Mouse (Mus musculus): ENCODE data around the gene Fmnl2.
A peak's percentile ranks its signal among the peaks of the same experiment; 100 is the strongest.

The Fmnl2 gene

DNA sequence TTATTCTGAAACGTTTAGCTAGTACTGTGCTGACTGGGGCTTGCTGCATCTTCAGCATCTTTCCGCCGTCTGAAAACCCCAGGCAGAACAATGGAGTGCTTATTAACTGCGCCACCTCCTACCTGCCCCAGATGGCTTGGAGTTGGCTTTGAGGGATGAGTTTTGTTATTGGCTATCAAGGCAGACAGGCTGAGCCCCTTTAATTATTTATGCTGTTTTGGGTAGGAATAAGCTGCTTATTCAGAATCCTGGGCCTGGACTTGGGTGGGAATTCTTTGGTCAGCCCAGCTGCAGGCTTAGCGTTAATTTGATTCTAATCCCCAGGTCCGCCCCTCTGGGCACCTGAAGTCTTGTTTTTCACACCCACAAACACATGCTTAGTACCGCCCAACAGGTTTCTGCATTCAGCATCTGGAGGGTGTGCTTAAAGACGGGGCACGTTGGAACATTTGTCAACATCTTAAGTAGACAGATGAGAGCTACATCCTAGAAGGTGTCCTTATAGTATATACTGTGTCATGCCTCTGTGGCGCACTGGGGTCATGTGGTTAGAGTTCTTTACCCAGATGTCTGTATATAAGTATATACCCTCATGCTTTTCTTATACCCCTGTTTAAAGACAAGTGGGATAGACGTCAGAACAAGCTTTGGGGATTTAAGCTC is 89.0 kb downstream of the Fmnl2 start:
- Histone ChIP-seq H3K36me3 (ENCODE audit: control insufficient read depth, insufficient read depth, low read length, poor library complexity, severe bottlenecking) (no peaks in the 10 kb centered on the region), H3K27me3 (ENCODE audit: control insufficient read depth, insufficient read depth, low read length, poor library complexity, severe bottlenecking) (no peaks in the 10 kb centered on the region)
- DNase-seq (ENCODE audit: low read depth, low spot score), result no peak

DNA sequence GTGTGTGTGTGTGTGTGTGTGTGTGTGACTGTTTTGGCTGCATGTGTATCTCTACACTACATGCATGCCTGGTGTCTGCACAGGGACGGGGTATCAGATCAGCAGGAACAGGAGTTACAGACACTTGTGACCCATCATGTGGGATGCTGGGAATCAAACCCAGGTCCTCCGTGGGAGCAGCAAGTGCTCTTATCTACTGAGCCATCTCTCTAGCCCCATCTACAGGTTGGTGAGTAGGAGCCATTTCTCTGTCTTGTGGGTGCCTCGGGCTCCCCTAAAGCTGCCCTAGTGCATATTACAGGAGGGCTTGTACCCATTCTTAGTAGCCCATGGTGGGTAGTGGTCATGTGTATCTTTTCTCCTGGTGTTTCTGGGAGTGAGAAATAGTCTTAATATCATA is 90.7 kb downstream of the Fmnl2 start:
- DNase-seq (ENCODE audit: low read depth, low spot score), result no peak
- Histone ChIP-seq H3K27me3 (ENCODE audit: control insufficient read depth, insufficient read depth, low read length, poor library complexity, severe bottlenecking) (no peaks in the 10 kb centered on the region), H3K36me3 (ENCODE audit: control insufficient read depth, insufficient read depth, low read length, poor library complexity, severe bottlenecking) (no peaks in the 10 kb centered on the region)

DNA sequence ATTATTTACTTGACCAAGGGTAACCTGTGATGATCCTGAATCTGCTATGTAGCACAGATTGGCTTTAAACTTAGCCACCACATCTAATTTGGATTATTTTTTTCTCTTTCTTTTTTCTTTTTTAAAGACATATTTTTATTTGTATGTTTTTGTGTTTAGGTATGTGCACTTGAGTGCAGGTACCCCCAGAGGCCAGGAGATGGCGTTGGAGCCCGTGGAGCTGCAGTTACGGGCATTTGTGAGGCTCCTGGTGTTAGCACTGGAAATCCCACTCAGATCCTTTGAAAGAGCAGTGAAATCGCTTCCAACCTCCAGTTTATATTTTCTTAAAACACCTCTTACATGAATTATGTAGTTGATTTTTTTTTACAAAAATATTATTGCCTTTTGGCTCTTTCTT is 91.9 kb downstream of the Fmnl2 start:
- no peak for DNase-seq (ENCODE audit: low read depth, low spot score)
- no peaks in the 10 kb centered on the region for H3K36me3 ChIP-seq (ENCODE audit: control insufficient read depth, insufficient read depth, low read length, poor library complexity, severe bottlenecking)
- H3K27me3 ChIP-seq (ENCODE audit: control insufficient read depth, insufficient read depth, low read length, poor library complexity, severe bottlenecking), result no peaks in the 10 kb centered on the region

DNA sequence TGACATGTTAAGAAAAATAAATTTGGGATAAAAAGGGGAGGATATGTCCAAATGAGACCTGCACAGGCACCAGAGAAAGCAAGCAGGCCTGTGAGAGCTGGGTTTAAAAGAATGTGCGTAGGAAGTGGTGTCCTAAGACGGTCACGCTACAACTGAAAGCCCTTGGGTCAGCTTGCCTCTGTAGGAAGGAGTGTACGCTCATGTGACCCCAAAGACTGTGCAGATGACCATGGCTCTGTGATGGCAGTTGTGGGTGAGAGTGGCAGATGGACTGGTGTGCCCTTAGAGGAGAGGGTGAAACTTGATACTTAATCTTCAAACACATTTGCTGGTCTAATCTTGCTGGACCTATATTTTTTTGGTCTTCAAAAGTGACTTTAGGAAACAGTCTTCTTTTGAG is 92.6 kb downstream of the Fmnl2 start:
- Histone ChIP-seq H3K36me3 (ENCODE audit: control insufficient read depth, insufficient read depth, low read length, poor library complexity, severe bottlenecking) (no peaks in the 10 kb centered on the region), H3K27me3 (ENCODE audit: control insufficient read depth, insufficient read depth, low read length, poor library complexity, severe bottlenecking) (no peaks in the 10 kb centered on the region)
- DNase-seq (ENCODE audit: low read depth, low spot score), result no peak

DNA sequence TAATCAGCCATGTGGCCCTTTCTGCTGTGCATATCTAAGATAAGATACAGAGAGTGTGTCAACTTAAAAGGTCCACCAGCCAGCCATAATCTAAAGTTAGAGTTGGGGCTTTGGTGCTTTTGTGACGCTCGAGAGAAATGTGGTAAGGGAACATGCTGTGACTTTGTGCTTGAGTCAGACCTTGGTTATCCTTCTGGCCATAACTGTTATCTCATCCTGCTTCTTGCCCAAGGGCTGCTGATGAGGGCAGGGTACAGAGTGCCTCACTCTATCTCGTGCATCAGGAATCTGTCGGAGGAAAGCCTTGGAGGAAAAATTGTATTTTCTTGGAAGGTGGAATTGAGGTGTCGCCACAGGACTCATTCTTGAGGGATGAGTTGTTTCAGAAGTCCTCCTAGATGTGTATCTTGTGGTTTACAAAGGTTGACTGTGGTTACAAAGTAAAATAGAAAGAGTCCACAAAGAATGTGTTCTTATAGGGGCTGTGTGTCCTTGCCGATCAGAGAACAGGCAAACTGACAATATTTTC is 94.6 kb downstream of the Fmnl2 start:
- no peaks in the 10 kb centered on the region for H3K36me3 ChIP-seq (ENCODE audit: control insufficient read depth, insufficient read depth, low read length, poor library complexity, severe bottlenecking)
- DNase-seq (ENCODE audit: low read depth, low spot score), result no peak
- no peaks in the 10 kb centered on the region for H3K27me3 ChIP-seq (ENCODE audit: control insufficient read depth, insufficient read depth, low read length, poor library complexity, severe bottlenecking)

DNA sequence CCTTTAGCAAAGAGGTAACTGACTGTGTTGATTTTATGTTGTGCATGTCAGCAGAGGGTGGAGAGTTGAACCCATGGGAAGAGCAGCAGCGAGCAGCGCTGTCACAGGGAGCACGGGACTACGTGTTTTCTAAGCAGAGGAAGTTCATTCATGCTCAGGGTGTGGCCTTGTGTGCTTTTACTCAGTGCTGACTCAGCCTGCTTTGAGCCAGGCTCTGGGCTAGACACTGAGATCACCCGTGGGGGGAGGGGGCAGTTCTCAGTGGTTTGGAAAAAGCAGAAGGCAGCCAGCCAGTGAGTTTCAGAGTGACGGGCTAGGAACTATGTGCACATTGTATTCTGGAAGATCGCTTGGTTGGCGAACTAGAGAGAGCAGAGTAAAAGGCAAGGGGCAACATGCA is 97.4 kb downstream of the Fmnl2 start:
- H3K36me3 ChIP-seq (ENCODE audit: control insufficient read depth, insufficient read depth, low read length, poor library complexity, severe bottlenecking), result no peaks in the 10 kb centered on the region
- peak; percentile 49 for DNase-seq (ENCODE audit: low read depth, low spot score)
- H3K27me3 ChIP-seq (ENCODE audit: control insufficient read depth, insufficient read depth, low read length, poor library complexity, severe bottlenecking), result no peaks in the 10 kb centered on the region

DNA sequence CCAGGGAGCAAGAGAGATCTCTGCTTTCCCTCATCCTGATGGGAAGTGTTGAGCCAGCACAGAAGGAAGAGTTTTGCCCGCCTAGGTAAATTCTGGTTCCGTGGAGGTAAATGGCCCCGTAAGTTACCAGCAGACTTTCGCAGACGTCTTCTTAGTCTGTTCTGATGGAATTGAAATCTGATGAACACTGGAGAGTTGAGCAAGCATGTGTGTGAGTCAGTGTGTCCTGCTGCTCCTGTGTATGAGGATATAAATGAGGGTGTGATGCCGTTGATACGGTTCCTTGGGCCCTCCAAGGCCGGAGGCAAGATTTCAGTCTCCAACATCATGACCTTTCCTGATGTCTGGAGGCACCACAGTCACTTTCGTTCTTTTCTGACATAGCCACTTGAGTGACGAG is 98.2 kb downstream of the Fmnl2 start:
- no peaks in the 10 kb centered on the region for H3K27me3 ChIP-seq (ENCODE audit: control insufficient read depth, insufficient read depth, low read length, poor library complexity, severe bottlenecking)
- no peaks in the 10 kb centered on the region for H3K36me3 ChIP-seq (ENCODE audit: control insufficient read depth, insufficient read depth, low read length, poor library complexity, severe bottlenecking)
- DNase-seq (ENCODE audit: low read depth, low spot score), result no peak

DNA sequence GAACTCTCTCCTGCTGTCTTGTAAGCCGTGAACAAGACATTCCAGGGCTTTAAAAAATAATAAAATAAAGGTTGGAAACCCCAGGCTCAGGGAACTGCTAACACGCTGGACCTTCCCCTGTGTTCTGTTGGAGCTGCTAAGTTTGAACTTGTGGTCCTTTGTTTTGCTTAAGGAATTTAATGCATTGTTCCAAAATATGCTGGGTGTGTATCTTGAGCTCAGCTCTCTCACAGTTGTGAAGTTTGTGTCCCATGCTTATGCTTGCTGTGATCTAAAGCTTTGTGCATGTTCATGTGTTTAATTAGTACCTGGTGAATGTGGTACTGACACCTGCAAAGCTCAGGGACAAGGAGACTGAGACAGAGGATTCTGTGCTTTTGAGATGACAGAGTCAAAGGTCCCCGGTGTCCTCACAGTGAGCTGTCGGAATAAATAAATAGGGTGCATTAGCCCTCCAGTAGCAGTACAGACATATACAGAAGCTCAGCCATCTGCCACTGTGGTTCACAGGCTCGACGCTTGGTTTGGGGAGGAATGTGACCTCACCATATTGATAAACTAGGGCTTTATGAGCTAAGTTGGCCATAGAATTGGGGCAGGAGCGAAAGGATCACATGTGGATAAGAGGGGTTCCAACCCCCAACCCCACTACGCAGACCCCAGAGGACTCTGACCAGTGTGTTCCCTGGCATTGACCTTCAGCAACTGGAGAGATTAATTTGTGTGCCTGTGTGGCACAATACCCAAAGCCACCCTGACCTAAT is 100.3 kb downstream of the Fmnl2 start:
- H3K36me3 ChIP-seq (ENCODE audit: control insufficient read depth, insufficient read depth, low read length, poor library complexity, severe bottlenecking), result no peaks in the 10 kb centered on the region
- DNase-seq (ENCODE audit: low read depth, low spot score), result no peak
- H3K27me3 ChIP-seq (ENCODE audit: control insufficient read depth, insufficient read depth, low read length, poor library complexity, severe bottlenecking), result no peaks in the 10 kb centered on the region

DNA sequence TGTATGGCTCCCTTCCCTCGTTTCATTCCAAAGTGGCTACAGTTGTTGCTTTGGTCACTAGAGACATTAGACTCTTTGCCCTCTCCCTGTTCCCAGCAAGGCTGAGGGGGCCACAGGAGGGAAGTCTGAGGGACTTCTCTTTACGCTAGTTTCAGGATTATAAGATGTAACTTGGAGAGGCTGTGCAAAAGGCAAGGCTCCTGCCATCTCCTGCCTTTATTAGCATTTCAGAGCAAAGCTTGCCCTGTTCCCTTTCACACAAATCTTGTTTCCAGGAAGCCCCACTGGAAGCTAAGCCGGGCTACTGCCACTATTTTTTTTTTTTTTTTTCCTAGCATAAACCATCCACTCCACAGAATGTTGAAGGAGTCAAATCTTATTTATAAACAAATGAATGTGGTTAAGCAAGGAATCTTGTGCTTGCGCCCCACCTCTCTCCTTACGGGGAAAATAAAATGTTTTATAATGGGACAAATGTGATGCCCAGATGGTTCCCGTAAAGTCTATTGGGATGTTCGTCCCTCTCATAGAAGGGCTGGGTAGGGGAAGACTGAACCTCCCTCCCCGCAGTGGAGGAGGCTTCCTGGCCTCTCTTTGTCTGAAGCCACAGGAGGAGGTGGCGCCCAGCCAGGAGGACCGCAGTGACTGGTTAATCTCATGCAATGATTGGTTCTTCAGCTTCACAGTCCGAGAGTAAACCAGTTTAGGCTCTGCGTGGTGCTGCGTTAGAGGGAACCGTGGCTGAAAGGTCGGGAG is 101.1 kb downstream of the Fmnl2 start:
- Histone ChIP-seq H3K36me3 (ENCODE audit: control insufficient read depth, insufficient read depth, low read length, poor library complexity, severe bottlenecking) (no peaks in the 10 kb centered on the region), H3K27me3 (ENCODE audit: control insufficient read depth, insufficient read depth, low read length, poor library complexity, severe bottlenecking) (no peaks in the 10 kb centered on the region)
- no peak for DNase-seq (ENCODE audit: low read depth, low spot score)

DNA sequence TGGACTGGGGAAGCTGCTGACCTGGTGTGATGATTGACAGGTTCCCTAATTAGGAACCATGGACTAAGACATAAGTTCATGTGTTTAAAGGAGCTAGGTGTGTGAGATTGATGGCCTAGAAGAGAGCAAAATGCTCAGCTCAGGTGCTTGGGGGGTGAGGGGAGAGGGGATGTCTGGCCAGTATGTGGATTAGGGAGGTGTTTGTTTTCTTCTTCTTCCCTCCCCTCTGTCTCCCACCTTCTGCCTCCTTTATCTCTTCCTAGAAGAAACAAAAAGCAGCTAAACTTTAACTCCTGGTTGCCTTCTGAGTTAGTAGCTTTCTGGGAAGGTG is 101.6 kb downstream of the Fmnl2 start:
- Histone ChIP-seq H3K36me3 (ENCODE audit: control insufficient read depth, insufficient read depth, low read length, poor library complexity, severe bottlenecking) (no peaks in the 10 kb centered on the region), H3K27me3 (ENCODE audit: control insufficient read depth, insufficient read depth, low read length, poor library complexity, severe bottlenecking) (no peaks in the 10 kb centered on the region)
- no peak for DNase-seq (ENCODE audit: low read depth, low spot score)

DNA sequence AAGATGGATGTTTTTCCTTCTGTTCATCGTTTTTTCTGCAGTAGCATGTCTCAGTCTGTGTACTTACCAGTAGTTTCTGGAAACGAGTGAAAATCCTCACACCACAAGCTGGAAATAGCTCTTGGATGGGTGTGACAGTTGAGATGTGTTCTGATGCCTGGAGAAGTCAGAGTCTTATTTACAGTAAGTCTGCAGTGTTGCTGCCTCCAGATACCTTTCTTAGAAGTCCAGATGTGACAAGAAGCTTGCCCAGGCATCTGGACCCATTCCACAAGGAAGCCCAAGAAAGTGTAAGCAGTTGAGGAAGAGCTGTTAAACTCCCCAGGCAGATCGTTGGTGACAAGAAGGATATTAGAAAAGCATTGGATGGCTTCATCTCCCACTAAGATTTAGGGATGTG is 102.3 kb downstream of the Fmnl2 start:
- Histone ChIP-seq H3K36me3 (ENCODE audit: control insufficient read depth, insufficient read depth, low read length, poor library complexity, severe bottlenecking) (no peaks in the 10 kb centered on the region), H3K27me3 (ENCODE audit: control insufficient read depth, insufficient read depth, low read length, poor library complexity, severe bottlenecking) (no peaks in the 10 kb centered on the region)
- DNase-seq (ENCODE audit: low read depth, low spot score), result no peak

DNA sequence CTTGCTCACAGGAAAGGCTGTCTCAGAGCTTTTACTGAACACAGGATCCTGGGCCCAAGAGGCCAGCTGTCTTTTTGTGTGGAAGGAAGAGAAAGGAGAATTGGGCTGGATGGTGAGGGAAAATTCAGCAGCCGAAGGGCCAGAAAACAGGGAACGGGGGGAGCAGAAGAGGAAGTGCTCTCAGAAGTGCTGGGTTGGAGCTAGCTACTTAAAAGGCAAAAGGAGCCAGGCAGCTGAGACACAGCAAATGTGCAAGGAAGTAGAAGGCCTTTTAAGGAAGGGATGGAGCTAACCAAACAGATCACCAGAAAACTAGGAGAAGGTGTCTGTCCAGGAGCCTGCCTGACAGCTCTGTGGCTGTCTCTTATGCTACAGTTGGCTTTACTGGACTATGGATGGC is 103.0 kb downstream of the Fmnl2 start:
- DNase-seq (ENCODE audit: low read depth, low spot score), result no peak
- no peaks in the 10 kb centered on the region for H3K27me3 ChIP-seq (ENCODE audit: control insufficient read depth, insufficient read depth, low read length, poor library complexity, severe bottlenecking)
- H3K36me3 ChIP-seq (ENCODE audit: control insufficient read depth, insufficient read depth, low read length, poor library complexity, severe bottlenecking), result no peaks in the 10 kb centered on the region

DNA sequence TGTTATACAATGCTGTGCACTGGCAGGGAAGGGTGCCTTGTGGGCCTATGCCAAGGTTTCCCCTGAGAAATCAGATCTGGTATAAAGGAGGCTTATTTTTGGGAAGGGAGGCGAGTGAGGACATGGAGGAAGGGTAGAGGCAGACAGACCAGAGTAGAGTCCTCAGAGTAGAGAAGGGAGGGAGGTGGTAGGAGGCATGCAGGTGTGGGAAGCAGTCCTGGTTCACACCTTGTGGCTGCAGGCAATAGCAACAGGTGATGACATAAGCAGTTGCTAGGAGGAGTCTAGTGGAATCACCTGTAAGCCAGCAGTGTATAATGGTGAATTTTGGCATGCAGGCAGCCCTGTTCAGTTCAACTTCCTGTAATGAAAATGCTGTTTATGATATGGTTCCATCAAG is 105.8 kb downstream of the Fmnl2 start:
- Histone ChIP-seq H3K27me3 (ENCODE audit: control insufficient read depth, insufficient read depth, low read length, poor library complexity, severe bottlenecking) (no peaks in the 10 kb centered on the region), H3K36me3 (ENCODE audit: control insufficient read depth, insufficient read depth, low read length, poor library complexity, severe bottlenecking) (no peaks in the 10 kb centered on the region)
- no peak for DNase-seq (ENCODE audit: low read depth, low spot score)

DNA sequence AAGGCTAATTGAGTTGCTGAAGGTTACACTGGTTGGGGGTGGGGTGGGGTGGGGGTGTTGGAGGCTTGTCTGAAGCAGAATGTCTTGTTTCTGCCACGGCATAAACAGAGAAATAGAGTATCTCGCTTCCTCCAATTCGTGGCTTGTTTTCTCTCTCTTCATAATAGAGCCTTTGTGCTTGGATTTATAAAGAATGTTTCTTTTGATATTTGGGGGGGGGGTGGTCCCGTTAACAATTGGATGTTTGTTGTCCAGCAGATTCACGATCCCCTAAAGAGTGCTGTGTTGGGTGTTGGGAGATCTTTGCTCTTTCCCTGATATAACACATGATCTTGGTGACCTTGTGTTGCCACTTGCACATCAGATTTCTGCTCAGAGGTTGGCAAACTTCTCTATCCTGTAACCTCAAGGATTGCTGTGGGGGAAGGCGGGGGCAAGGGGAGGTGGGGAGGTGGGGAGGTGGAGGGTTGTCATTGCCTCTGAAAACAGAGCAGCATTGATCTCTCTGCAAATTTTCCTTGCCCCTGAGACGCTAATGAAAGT is 106.8 kb downstream of the Fmnl2 start:
- DNase-seq (ENCODE audit: low read depth, low spot score), result no peak
- Histone ChIP-seq H3K36me3 (ENCODE audit: control insufficient read depth, insufficient read depth, low read length, poor library complexity, severe bottlenecking) (no peaks in the 10 kb centered on the region), H3K27me3 (ENCODE audit: control insufficient read depth, insufficient read depth, low read length, poor library complexity, severe bottlenecking) (no peaks in the 10 kb centered on the region)

DNA sequence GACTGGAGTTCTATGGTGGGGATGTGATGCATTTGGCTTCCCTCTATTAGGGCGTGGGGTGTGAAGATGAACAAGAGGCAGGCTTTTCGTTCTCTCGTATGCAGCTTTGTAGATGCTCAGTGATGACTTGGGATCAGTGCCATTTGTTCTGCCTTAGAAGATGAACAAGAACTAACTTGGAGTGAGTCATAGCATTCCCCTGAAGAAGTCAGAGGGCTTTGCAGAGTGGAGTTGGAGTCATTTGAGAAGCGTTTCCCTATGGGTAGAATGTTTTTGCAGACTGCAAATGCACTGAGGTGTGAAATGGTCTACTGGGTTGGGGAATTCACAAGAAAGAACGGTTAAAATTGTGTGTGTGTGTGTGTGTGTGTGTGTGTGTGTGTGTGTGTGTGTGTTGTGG is 108.6 kb downstream of the Fmnl2 start:
- no peaks in the 10 kb centered on the region for H3K27me3 ChIP-seq (ENCODE audit: control insufficient read depth, insufficient read depth, low read length, poor library complexity, severe bottlenecking)
- no peaks in the 10 kb centered on the region for H3K36me3 ChIP-seq (ENCODE audit: control insufficient read depth, insufficient read depth, low read length, poor library complexity, severe bottlenecking)
- no peak for DNase-seq (ENCODE audit: low read depth, low spot score)
